Mouse (Mus musculus) naive thymus-derived CD4-positive, alpha-beta T cell, adult 2 months (primary cell): ENCODE results near the gene Rgma.

Source experiments
- DNase-seq: peaks from one replicate; pipeline ENCODE4 v3.0.0-alpha.2; 2011; ENCODE audit warnings: low read depth

Gene Rgma

DNA sequence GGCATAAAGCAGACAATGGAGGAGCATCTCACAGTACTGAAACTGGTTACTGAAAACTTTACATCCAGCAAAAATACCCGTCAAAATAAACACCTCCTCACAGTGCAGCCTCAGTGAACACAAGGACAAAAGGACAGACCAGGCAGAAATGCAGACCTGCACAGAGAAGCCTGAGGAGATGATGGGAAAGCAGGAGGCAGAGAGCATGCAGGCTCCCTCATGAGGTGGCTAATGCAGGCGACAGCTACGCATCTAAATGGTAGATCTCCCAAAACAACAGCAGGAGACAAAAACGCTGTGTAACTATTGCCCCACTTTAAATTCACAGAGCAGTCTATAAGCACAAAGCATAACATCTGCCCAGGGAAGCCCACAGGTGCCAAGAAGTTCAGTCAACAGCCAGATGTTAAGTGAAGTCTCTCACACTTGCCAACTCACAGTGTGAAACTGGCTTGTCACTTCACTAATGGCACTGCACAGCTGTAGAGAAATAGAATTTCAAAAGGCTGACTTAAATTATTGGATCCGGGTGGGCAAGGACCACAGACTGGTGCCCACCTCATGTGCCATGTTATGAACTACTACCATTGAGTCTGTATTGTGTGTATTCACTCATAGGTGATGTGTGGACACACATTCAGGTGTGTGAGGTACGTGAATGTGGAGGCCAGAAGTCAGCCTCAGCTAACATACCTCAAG is 58.5 kb downstream of the Rgma start:
- no peak for DNase-seq

DNA sequence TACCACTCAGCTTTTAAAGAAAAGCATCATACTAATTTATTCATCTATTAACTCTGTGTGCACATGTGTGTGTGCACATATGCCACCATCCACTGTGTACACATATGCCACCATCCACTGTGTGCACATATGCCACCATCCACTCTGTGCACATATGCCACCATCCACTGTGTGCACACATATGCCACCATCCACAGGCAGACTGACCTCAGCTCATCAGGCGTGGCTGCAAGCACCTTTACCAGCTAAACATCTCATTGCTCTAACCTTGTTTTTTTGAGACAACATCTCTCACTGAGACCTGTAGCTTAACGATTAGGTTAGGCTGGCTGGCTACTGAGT is 59.0 kb downstream of the Rgma start:
- DNase-seq, result no peak

DNA sequence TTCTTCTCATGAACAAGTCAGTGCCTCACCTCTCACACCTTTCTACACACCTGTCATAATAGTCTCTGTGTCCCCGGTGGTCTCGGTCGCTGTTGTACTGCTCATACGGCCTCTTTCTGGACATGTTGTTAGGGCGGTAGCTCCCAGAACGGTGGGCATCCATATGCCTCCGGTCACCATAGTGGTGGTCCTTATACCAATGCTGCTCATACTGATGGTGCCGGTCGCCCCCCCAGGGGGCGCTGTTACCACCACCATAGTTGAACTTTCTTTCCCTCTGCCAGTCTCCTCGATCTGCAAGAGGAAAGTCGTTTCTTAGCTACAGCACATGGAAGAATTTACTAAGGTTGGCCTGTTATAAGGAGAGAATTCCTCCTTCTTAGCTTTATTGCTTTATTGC is 60.4 kb downstream of the Rgma start:
- DNase-seq, result peak; percentile 46

DNA sequence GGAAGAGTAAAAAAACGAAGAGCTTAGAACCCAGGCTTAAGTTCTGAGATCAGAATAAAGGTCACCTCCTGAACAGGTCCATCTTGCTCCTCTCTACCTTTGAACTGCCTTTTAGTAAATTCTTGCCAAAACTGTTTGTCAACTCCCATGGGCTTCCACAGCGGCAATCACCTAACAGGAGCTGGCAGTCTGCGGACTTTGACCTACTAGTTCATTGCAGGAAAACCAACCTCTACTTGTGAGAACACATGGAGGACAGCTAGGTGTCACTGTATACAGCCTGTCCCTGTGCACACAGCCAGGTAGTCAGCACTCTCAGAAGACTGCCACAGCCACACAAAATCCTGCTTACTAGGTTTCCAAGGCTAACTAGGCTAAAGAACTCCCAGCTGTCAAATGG is 66.5 kb downstream of the Rgma start:
- no peak for DNase-seq

DNA sequence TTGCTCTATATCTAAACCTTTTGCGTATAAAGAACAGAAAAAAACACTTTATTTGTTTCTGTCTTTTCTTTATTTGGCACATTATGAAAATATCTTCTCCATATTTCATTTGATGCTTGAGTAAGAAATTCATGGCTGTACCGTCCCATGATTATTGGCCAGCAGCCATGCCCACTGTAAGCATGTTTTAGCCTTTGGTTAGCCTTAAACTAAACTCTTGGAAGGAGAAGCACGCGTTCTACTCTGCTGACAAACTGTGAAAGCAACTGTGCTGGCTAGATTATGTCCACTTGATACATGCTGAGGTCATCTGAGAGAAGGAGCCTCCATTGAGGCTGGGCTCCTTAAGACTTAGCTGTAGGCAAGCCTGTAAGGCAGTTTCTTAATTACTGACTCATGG is 66.9 kb downstream of the Rgma start:
- no peak for DNase-seq

DNA sequence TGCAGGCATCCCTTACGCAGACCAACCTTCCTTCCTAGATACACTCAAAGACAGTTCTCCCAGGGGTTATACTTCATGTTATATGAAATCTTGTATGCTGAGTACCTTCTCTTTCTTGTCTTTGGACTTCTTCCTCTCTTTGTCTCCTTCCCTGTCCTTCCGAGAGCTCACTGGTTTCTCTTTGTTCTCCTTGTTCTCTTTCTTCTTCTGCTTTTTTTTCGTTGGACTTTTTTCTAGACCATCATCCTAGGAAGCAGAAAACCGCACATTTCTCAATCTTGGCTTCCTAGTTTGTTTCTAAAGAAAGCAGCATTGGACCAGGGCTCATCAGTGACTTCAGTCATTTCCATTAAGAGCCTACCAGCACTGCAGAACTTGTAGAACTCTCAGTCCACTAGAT is 76.3 kb downstream of the Rgma start:
- no peak for DNase-seq

DNA sequence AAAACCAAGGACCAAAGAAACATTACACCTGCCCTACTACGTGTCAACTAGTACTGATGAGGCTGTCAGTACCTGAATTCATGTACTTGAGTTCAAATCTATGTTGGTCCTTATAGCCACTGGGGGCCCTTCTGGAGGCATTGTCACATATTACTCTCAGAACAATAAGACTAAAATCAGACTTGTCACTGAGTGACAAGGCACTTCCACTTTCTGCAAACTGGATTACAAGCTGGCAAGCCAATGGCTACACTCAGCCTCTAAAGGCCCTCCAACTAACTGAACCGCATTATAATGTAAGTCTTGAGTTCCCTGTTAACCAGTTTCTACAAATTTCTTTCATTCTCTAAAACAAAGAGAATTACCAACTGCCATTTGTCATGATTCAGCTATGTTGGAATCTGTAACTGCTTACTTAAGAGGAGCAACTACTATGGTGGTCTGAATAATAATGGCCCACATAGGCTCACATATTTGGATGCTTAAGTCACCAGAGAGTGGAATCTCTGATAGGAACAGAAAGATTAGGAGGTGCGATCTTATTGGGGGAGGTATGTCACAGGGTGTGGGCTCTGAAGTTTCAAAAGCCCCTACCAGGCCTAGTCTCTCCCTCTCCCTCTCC is 77.0 kb downstream of the Rgma start:
- DNase-seq, result no peak

DNA sequence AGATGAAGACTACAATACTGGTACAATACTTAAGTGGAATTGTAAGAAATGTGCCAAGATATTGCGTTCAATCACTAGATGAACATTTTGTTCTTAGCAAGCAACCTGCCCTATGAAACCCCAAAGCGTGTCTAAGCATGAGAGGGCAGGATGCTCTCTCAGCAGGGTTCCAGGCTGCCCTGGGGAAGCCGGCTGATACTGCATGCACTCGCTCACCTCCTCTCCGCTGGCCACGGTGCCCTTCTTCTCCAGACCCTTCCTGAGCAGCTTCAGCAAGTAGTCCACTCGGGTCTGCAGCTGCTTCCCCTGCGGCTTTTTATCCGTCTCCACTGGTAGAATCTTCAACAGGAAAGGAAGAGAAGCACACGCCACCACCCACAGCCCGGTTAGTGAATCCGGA is 78.8 kb downstream of the Rgma start:
- DNase-seq, result no peak

DNA sequence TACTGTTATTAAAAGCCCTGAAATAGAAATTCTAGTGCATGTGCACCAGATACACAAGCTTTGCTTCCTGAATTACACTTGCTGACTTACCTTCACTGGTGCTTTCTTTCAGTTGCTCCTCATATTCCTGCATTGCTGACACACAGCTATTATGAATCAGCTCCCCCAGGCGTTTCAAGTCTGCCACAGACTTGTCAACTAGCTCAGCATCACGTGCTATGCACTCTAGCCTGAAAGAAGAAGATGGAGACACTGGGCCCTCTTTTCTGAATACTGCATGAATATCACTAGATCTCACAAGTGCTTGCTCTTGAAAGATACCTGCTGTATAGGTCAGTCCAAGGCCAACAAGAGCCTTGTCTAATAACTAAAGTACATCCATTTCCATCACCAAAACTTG is 88.2 kb downstream of the Rgma start:
- no peak for DNase-seq

DNA sequence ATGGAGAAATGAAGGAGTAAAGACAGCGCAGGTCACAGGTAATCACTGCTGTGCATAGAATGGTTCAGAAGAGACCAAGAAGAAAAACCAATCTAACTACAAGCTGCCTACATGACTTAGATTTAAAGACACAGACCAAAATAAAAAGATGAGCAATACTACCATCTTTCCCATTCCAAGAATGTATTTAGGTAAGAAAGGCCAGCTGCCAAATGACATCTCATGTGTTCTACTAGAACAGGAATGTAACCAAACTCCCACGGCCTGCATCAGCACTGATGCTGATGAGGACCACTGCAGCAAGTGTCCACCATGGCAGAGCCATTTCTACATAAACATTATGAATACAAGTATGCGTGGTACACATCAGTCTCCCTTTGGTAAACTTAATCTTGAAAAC is 92.4 kb downstream of the Rgma start:
- DNase-seq, result no peak
